Mouse (Mus musculus) embryonic facial prominence, embryonic 14.5 days (tissue): ENCODE measurements around the gene Mettl1. TPM values are rescaled to one million over a fixed set of nuclear protein-coding genes. Genes with fewer than 3 reads are reported as not detected.

Source experiments
- ATAC-seq: fragments of 200-750 bp; cut with Nextera tagmentation; 2 replicates; pipeline ENCODE4 v1.8.0; 2017; ENCODE audit warnings: low read depth, moderate number of reproducible peaks, moderate TSS enrichment
- DNase-seq: peaks from one replicate; pipeline ENCODE4 v3.0.0-alpha.2; 2015; ENCODE audit warnings: low spot score
- H3K27ac ChIP-seq: fragments of 300-500 bp; sonication (generic); replicated peaks from 2 replicates; pipeline ENCODE4 v1.5.1; 2014; ENCODE audit warnings: low read depth, mild to moderate bottlenecking, low read length, moderate library complexity
- H3K27me3 ChIP-seq: fragments of 300-500 bp; sonication (generic); replicated peaks from 2 replicates; pipeline ENCODE4 v1.6.1; 2014; ENCODE audit warnings: low read length; ENCODE audit not compliant: control insufficient read depth, insufficient read depth
- H3K36me3 ChIP-seq: fragments of 300-500 bp; sonication (generic); 2 replicates; pipeline ENCODE4 v1.6.1; 2014; ENCODE audit warnings: low read length, mixed read lengths; ENCODE audit not compliant: control insufficient read depth, insufficient read depth
- H3K4me1 ChIP-seq: fragments of 300-500 bp; sonication (generic); 2 replicates; pipeline ENCODE4 v1.6.1; 2014; ENCODE audit warnings: antibody characterized with exemption, low read length; ENCODE audit not compliant: control insufficient read depth, insufficient read depth
- H3K4me2 ChIP-seq: fragments of 300-500 bp; sonication (generic); 2 replicates; pipeline ENCODE4 v1.6.1; 2014; ENCODE audit warnings: low read depth, mild to moderate bottlenecking, low read length, moderate library complexity, mixed read lengths
- H3K4me3 ChIP-seq: fragments of 300-500 bp; sonication (generic); 2 replicates; pipeline ENCODE4 v1.5.1; 2014; ENCODE audit warnings: low read depth, mild to moderate bottlenecking, low read length
- H3K9ac ChIP-seq: fragments of 300-500 bp; sonication (generic); 2 replicates; pipeline ENCODE4 v1.6.1; 2014; ENCODE audit warnings: low read depth, mild to moderate bottlenecking, low read length, moderate library complexity, mixed read lengths
- H3K9me3 ChIP-seq: fragments of 300-500 bp; sonication (generic); 2 replicates; pipeline ENCODE4 v1.6.1; 2016; ENCODE audit warnings: low read length; ENCODE audit not compliant: control insufficient read depth
- WGBS: fragments of 180-500 bp; shearing (Covaris S2); extraction: QIAGEN DNeasy Blood & Tissue Kit; methylation state at CpG from one replicate; pipeline ENCODE4 v1.1.7; 2014; 5-methylcytosine and 5-hydroxymethylcytosine counted together
- polyA plus RNA-seq: library from polyadenylated mRNA; unstranded; fragments of >200 nt; fragmentation: Nextera tagmentation; extraction: Ambion mirVana; gene quantifications from 2 replicates; pipeline ENCODE4 v1.2.1, GENCODE M21; 2014

Gene Mettl1
- polyA plus RNA-seq, 1 experiment from 2014 or later = 47.7 TPM

DNA sequence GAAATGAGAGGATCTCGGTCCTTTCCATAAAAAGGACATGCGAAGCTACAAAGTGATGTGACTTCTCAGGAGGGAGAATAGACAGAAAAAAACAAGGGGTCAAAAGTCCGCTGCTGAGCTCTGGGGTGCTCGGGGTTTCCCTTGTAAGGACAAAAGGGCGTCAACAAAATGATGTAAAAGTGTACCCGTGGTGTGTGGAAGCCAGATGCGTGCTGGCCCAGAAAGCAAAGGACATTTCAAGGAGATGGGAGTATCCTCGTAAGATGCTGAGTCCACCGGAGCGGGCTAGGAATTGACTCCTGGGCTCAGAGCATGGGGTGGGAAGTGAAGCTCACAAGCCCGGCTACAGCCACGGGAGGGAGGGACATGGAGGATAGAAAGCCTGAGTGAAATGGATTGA, 3.6 kb upstream of the Mettl1 start:
- WGBS = 74% methylated on average over 12 of the region's 12 CpGs
- H3K9me3 ChIP-seq = no peaks in the 10 kb centered on the region
- no peak overlapping the region for H3K4me3 ChIP-seq

GRCm38 (mm10) chr10:127040569-127041214, 522 bp upstream of the Mettl1 start:
- peak overlapping the region; percentile 78 for H3K27ac ChIP-seq

More for the DNA sequence above, 3.6 kb upstream of the Mettl1 start:
- ATAC-seq (no peak), DNase-seq (no peak)
- Histone ChIP-seq H3K27me3 (no peaks in the 10 kb centered on the region), H3K9ac (no peak overlapping the region), H3K4me2 (no peak overlapping the region), H3K27ac (no peak overlapping the region), H3K4me1 (peaks cover 3% of the 10 kb centered on the region), H3K36me3 (no peaks in the 10 kb centered on the region)

GRCm38 (mm10) chr10:127041774-127042338, 642 bp downstream of the Mettl1 start:
- peak overlapping the region; percentile 78 for H3K27ac ChIP-seq
- DNase-seq (peak; percentile 94), ATAC-seq (peak; percentile 90)
- H3K4me2 ChIP-seq = peak overlapping the region; percentile 81
- no peaks in the 10 kb centered on the region for H3K27me3 ChIP-seq
- H3K4me3 ChIP-seq = peak overlapping the region; percentile 71
- peaks cover 6% of the 10 kb centered on the region; the same call in 1 of the 2 replicates for H3K36me3 ChIP-seq
- peaks cover 7% of the 10 kb centered on the region for H3K4me1 ChIP-seq
- no peaks in the 10 kb centered on the region for H3K9me3 ChIP-seq
- under 1% methylated on average over 44 of the region's 44 CpGs for WGBS
- peak overlapping the region; percentile 75 for H3K9ac ChIP-seq

More at GRCm38 (mm10) chr10:127040569-127041214, 522 bp upstream of the Mettl1 start:
- H3K27me3 ChIP-seq = no peaks in the 10 kb centered on the region
- peaks cover 6% of the 10 kb centered on the region; the same call in 1 of the 2 replicates for H3K36me3 ChIP-seq
- no peaks in the 10 kb centered on the region for H3K9me3 ChIP-seq
- H3K4me2 ChIP-seq = peak overlapping the region; percentile 81
- H3K9ac ChIP-seq = peak overlapping the region; percentile 75
- ATAC-seq = peak; percentile 17; the same call in 1 of the 2 replicates
- 1% methylated on average over 20 of the region's 20 CpGs for WGBS
- H3K4me3 ChIP-seq = peak overlapping the region; percentile 71
- no peak for DNase-seq
- peaks cover 7% of the 10 kb centered on the region for H3K4me1 ChIP-seq

- DNase-seq (no peak), ATAC-seq (no peak)
- WGBS = 14% methylated on average over 5 of the region's 5 CpGs
- Histone ChIP-seq H3K36me3 (peaks cover 6% of the 10 kb centered on the region; the same call in 1 of the 2 replicates), H3K9ac (peak overlapping the region; percentile 75), H3K9me3 (no peaks in the 10 kb centered on the region), H3K4me2 (peak overlapping the region; percentile 81), H3K27me3 (peaks cover 2% of the 10 kb centered on the region; the same call in 1 of the 2 replicates), H3K27ac (peak overlapping the region; percentile 78), H3K4me3 (peak overlapping the region; percentile 71), H3K4me1 (peaks cover 7% of the 10 kb centered on the region)
Observed at GRCm38 (mm10) chr10:127042468-127043115, 1.4 kb downstream of the Mettl1 start.

GRCm38 (mm10) chr10:127043187-127043586, 2.0 kb downstream of the Mettl1 start:
- Histone ChIP-seq H3K36me3 (peaks cover 6% of the 10 kb centered on the region; the same call in 1 of the 2 replicates), H3K4me1 (peaks cover 7% of the 10 kb centered on the region), H3K27me3 (peaks cover 8% of the 10 kb centered on the region), H3K9me3 (no peaks in the 10 kb centered on the region), H3K4me2 (peak overlapping the region; percentile 81; the same call in 1 of the 2 replicates), H3K27ac (no peak overlapping the region), H3K9ac (no peak overlapping the region), H3K4me3 (no peak overlapping the region)
- ATAC-seq (no peak), DNase-seq (no peak)
- WGBS = 78% methylated on average over 5 of the region's 6 CpGs

DNA sequence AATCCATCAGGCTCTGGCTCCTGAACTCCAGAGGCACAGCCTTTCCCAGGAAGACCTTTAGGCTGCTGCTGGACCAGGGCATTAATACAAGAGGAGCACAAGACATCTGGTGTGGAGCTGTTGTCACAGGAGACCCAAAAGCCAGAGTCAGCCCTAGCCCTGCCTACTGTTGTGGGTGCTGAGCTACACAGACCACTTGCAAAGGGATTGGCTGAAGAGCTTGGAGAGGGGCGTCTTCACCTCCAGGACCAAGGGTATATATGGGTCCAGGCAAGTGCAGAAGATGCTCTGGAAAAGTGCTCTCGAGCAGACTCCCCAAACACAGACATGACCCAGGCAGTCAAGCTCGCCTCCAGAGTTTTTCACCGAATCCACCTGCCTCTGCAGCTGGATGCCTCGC, 6.7 kb downstream of the Mettl1 start, which contains the start of gene Cyp27b1:
Gene Cyp27b1 (plus strand): TSS at position 297 of the 400 bp plus-strand sequence.
- Histone ChIP-seq H3K9me3 (no peaks in the 10 kb centered on the region), H3K36me3 (peaks cover 6% of the 10 kb centered on the region; the same call in 1 of the 2 replicates), H3K27ac (no peak within 1 kb of the TSS), H3K9ac (no peak within 1 kb of the TSS), H3K27me3 (peaks cover 50% of the 10 kb centered on the region), H3K4me1 (peaks cover 1% of the 10 kb centered on the region; the same call in 1 of the 2 replicates), H3K4me3 (peak within 1 kb of the TSS; percentile 15), H3K4me2 (peak within 1 kb of the TSS; percentile 28)
- WGBS = 17% methylated on average over 5 of the region's 5 CpGs
- ATAC-seq = no peak
- DNase-seq = no peak

DNA sequence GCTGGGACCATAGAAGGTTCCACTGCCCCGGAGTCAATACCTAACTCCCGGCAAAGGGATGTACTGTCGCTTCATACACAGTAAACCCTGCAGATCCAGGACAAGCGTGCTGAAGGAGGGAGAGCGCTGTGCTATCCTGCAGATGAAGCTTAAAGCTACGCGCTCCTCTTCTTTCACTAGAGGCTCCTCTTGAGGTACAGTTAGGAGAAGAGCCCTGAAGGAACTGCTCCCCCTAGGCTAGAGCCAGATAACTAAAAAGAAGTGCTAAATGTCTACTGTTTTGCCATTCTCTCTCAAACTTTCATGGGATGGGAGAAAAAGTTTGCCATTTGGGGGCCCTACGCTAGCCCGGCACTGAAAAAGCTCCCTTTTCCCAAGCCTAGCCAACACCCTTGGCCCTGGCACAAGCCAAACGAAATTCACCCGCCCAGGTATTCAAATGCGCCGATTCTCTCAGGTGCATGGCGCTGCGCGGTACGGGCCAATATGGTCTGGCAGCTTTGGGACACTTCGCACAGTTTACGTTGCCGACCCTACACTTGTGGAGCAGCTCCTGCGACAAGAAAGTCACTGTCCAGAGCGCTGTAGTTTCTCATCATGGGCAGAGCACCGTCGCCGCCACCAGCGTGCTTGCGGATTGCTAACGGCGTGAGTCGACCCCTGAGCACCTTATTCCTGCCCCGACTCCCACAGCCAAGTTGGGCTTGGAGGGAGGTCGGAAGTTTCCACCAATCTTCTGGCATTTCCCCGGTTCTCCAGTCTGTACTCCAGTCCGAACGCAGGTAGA, 7.6 kb downstream of the Mettl1 start:
- Histone ChIP-seq H3K4me1 (no peaks in the 10 kb centered on the region), H3K27ac (no peak overlapping the region), H3K4me2 (peak overlapping the region; percentile 28), H3K36me3 (peaks cover 6% of the 10 kb centered on the region; the same call in 1 of the 2 replicates), H3K27me3 (peaks cover 50% of the 10 kb centered on the region), H3K9me3 (no peaks in the 10 kb centered on the region), H3K9ac (no peak overlapping the region), H3K4me3 (peak overlapping the region; percentile 15)
- 0 out of 2 replicates have a peak, but pooled peaks have one; percentile 8 for ATAC-seq
- DNase-seq = no peak
- WGBS = 3% methylated on average over 35 of the region's 35 CpGs
